Mouse (Mus musculus) left cerebral cortex, adult 9 months (tissue): ENCODE measurements around the gene Smtnl2.

Source experiments
- DNase-seq, 2 experiments: peaks; one replicate each; pipeline ENCODE4 v3.0.0; 2022; ENCODE audit warnings: low spot score in 2 of 2

Smtnl2 gene

GRCm38 (mm10) chr11:72426884-72427283, 15.4 kb upstream of the Smtnl2 start:
- DNase-seq = no peak

- no peak for DNase-seq
Measured at GRCm38 (mm10) chr11:72425201-72425600, 13.7 kb upstream of the Smtnl2 start.

DNA sequence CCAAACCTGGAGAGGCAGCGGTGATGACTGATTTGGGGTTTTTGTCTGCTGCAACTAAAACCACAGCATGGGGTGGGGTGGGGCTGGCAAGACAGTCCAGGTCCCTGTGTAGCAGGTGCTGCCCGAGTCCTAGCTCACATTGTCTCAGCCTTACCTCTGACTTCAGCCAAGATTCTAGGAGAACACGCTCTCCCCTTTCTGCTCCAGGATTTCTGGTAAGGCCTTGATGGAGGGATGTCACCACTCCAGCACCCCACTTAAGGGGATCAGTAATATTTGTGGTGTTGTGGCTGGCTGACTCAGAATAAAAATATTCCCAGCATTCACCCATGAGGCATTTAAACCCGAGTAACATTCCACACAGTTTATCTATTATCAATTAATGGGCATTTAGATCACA, 12.2 kb upstream of the Smtnl2 start:
- no peak for DNase-seq

DNA sequence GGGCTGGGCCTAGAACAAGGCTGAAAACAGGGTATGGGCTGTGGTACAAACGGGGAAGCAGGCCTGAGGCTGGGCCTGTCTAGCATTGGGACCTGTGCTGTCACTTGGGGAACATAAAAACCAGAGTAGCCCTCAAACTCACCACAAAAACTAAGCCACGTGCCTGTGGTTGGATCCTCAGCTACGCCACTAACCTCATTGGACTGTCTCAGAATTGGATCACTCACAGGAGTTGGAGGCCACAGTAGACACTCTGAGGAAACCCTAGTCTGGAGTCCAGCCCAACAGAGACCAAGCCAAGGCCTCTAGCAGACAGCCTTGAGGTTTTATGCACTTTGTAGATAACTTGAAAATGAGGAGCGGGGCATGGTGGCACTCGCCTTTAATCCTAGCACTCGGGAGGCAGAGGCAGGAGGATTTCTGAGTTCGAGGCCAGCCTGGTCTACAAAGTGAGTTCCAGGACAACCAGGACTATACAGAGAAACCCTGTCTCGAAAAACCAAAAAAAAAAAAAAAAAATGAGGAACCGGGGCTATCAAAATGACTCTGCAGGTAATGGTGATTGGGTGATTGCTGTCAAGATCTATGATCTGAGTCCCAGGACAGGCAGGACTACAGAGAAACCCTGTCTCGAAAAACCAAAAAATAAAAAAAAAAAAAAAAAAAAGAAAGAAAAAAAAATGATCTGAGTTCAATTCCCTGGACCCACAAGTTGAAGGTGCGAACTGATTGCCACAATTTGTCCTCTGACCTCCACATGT, 10.2 kb upstream of the Smtnl2 start:
- DNase-seq = no peak

DNA sequence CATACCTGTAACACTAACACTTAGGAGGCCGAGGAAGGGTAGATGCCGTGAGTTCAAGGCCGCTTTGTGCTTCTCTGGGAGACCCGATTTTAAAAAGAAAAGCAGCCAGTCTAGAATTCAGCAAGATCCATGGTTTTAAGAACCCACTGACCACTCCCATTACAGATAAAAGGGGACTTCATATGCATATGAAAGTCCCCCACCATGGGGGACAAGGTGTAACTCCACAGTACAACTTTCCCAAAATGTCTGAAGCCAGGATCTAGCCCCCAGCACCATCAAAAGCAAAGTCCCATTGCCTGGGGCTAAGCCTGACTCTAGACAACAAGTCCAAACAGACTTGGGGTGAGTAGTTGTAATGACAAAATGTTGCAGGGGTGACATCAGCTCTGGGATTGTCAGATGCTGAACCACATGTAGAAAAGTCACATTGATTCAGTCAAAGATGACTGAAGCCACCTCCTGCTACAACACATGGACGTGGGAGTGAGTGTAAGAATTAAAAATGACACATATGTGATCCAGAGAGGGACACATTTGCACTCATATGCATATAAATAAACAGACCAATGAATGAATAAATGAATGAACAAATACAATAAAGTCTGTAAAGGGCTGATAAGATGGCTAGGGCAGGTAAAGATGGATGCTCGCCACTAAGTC, 9.1 kb upstream of the Smtnl2 start:
- no peak for DNase-seq

DNA sequence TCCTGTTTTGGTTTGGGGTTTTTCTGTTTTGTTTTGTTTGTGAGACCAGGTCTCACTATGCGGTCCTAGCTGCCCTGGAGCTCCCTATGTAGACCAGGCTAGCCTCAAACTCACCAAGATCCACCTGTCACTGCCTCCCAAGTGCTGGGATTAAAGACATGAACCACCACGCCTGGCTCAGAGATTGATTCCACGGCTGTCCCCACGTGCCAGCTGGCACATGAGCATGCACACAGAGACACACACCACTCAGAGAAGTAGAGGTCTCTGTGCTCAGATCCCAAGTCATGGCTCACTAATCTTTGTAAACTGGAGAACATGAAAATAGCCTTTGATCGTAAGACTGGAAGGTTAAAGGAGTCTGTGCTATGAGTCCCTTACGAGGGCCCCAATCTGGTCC, 7.5 kb upstream of the Smtnl2 start:
- DNase-seq = no peak

DNA sequence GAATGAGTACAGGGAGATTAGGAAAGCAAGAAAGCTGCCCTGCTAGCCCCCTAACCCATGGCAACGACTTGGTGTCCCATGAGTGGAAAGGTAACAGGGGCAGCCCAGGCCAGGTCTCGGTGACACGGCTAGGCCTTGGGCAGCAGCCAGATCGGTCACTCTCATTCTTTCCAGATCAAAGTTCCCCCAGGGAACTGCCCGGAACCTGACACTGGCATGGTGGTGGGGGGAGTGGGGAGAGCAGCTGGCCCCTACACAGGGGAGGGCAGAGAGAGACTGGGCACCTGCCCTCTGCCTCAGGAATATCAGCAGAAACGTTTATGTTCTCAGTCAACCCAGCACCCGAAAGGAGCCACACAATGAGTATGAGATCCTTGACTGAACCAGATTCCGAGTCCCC, 6.7 kb upstream of the Smtnl2 start:
- no peak for DNase-seq

DNA sequence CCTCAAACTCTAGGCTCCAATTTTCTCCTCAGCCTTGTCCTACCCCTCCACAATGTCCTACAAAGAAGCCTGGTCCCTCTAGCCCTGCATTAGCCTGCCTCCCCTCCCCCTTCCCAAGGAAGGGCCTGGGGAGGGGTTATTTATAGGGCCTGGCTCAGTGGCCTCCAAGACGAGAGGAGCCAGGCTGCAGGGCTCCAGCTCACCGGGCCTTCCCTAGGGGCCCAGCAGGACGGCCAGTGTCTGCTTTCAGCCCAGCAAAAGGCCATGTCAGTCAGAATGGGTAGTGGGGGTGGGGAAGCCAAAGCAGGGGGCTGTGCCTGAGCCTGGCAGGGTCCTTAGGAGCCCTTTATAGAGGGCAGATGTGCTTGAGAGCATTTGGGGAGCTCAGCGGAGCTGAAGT, 5.9 kb upstream of the Smtnl2 start:
- DNase-seq = no peak

- DNase-seq = no peak
Measured at GRCm38 (mm10) chr11:72416666-72417065, 5.2 kb upstream of the Smtnl2 start.

DNA sequence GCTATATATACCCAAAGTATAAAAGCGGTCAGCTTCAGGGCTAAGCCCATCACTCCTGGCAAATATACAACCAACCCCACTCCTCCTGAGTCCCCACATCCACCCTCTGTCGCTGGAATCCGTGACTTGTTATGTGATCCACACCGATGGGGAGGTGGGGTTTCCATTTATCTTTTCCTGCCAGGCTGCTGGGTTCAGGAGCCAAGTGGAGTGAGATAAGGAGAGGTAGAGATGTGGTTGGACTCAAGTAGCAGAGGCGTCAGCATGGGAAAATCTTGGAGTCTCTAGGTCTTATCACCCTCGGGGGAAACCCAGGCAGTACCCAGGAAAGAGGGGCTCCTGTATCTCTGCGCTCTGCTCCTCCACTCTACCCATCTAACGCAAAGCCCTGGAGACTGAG, 3.6 kb upstream of the Smtnl2 start:
- DNase-seq = no peak

DNA sequence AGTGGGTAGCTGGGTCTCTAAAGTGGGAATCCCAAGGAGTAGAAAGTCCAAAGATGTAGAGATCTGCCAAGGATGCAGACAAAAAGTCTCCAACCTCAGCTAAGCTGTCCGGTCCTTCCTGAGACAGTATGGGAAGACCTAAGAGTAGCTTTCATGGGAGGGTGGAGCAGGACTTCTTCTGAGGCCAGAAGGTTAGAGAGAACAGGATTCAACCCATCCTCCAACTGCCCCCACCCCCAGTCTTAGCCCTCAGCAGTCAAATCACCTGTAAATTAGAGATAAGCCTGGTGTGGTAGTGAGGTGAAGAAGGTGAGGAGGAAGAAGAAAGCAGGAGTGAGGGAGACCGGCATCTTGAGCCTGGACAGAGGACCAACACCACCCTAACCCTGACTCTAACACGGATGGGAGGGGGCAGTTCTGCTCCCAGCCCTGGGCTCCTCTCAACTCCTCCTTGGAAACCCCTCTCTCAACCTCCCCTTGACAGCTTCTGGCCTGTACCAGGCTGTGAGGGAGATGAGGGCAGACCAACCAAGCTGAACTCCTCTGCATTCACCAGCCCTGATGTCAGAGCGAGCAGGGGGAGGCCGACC, 2.2 kb upstream of the Smtnl2 start:
- DNase-seq = no peak

GRCm38 (mm10) chr11:72413016-72413415, 1.5 kb upstream of the Smtnl2 start:
- no peak for DNase-seq

DNA sequence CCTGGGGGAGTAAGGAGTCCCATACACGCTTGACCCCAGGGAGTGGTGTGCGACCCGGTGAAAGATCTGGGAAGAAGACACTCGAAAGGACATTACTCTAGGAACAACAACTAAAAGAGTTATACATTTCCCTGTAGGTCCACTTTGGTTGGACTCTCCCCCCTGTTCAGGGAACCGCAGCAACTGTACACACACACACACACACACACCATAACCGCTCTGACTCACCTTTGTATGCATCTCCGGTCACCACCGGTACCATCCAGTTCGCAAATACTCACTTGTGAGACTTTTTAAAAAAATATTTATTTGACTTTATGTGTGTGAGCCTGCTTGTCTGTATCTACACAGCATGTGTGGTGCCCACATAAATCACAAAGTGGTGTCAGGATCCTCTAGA, 432 bp upstream of the Smtnl2 start:
- DNase-seq = no peak

DNA sequence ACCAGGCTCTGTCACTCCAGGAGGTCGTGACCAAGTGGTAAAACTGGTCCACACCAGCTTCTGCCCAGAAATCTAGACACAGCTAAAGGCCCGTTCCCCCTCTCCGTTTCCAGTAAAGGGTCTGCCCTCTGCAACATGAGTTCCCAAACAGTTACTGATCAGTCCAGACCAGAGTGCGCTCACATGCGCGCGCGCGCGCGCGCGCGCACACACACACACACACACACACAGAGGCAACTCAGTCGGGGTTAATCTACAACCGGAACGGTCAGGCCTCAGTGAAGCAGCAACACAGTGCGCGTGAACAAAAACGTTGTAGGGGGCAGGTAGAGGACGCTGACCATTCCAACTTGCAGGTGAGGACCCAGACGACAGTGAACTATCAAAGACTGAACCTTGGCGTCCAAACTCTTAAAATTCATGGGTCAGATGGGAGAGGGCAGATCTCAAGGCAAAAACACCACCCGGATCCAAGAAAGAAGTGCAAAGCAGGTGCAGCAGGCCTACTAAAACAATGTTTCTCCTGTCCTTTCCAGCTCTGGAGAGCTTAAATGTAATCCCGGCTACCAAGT, 906 bp downstream of the Smtnl2 start:
- no peak for DNase-seq

DNA sequence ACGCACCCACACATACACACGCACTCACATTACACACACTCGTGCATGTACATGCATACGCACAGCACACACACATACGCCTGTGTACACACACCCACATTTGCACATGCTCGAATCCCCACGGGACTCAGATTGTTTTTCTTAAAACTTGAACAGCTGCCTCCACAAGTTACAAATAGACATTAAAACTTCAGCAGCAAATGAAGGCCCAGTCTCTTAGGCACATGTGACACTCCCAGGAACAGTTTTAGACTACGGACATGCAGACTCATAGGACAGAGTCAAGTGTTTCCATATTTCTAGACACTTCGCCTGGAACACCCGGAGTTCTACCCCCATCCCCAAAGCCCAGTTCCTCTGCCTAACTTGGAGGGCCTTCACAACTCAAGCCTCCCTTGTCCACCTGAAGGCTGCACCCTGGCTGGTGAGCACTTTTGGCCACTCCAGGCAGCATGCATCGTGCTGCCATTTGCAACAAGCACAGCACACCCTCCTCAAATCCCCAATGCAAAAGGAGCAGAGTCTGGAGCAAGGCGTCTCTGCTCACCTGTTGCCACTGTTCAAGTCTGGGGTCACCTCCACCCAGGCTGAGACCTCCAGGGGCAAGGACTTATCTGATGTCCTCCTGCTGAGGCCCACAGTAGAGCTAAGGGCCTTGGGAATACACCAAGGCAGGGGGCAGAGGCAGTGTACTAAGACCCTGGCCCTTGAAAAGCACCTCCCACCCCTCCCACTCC, 1.7 kb downstream of the Smtnl2 start:
- DNase-seq = no peak

DNA sequence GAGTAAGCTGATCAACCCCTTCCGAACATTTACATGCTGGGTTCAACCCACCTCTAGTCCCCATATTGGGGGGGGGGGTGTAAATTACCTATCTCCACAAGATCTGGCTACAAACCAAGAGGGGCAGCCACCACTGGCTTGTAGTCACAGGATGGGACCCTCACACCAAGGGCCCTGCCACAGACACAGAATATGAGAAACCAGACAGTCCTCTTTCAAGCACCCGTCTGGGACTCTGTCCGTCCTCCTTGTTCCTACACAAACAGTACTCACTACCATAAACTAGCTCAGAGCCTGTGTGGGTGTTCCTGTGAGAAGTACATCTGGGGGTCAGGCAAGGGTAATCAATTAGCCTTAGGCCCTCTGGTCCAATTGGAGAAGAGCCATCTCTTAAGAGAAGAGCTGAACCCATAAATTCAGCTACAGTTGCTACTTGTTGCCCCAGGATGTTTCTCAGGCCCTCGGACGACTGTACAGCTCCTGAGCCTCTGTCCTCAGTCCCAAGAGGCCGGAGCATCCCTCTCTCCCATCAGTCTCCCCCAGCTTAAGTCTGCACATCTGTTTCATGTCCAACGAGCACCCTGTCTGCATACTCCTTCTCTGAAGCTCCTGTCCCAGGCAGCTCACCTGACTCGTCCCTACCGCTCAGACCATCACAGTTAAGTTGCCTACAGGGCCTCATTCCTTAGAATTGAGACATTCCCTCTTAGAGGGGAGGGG, 2.9 kb downstream of the Smtnl2 start:
- DNase-seq = no peak

- DNase-seq = no peak
Measured at GRCm38 (mm10) chr11:72407574-72407973, 3.9 kb downstream of the Smtnl2 start.

DNA sequence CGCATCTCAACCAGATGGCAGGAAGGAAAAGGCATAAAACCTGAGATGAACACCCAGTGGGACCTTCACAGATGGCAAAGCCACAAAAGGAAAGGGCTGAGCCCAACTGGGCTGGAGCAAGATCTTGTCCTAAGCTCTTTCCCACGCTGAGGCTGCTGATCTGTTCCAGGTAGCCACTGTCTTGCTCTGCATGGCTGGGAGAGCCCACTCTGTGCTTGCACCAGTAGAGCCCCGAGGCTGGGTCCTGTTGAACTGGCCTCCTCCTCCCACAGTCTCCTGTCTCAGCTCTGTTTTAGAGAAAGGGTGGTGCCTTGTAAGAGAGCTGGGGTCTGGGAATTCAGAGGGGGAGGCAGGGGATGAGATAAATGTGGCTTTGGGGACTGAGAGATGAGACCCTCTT, 4.4 kb downstream of the Smtnl2 start:
- DNase-seq = no peak

DNA sequence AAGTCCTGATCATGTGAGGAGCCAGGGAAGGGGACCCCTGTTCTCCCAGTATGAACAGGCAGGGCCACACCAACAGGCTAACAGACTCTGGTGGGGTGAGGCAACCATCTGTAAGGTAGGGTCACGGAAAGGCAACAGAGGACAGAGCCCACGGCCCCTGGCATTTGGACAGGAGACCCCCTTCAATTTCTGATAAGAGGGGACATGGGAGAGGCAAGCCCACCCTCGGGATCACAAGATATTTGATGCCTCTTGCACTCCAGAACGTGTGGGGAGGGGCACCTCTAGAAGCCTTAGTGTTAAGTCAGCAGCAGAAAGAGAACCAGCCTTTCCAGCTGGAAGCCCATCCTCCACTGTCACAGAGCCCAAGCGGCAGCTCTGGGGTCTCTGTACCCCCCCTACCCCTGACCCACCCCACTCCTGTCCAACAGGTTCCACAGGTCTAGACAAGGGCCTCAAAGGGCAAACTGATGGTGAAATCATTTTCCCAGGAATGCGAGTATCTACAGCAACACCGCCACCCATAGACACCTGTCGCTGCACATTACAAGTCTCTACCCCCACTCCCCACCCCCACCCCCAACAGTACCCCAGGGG, 5.3 kb downstream of the Smtnl2 start:
- no peak for DNase-seq

DNA sequence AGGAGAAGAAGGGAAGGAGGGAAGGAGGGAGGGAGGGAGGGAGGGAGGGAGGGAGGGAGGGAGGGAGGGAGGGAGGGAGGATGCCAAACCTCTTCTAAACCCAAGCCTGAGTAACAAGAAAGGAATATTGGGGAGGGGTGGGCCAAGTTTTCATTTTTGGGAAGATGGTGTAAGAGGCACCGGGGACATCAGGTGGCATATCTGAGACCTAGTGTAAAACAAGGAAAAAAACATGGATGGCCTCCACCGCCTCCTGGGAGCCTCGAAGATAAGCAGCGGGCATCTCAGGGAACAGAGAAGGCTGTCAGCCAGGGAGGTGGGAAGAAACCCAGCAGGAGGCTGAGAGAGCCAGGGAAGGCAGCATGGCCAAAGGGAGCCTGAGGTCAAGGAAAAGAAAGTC, 6.0 kb downstream of the Smtnl2 start:
- DNase-seq = no peak

DNA sequence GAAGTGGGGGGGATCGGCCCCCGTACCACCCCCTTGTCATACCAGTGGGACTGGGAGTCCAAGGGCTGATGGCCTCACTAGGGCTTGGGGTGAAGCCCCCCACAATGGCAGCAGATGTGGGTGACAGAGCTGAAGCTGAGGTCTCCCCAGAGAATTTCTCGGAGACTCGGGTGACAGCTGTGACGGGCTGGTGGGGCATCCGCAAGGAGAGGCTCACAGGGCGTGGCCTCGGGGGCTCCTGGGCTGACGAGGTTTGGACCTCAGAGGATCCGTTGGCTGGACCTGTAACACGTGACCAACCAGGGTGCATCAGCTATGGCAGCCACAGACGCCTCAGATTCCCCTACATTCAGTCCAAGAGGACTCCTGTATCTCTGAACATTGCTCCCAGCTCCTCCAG, 8.5 kb downstream of the Smtnl2 start:
- DNase-seq = no peak
